Mouse (Mus musculus) spleen, postnatal 4 days (tissue): ENCODE data around the gene Bnip3.

Experiments
- DNase-seq, 2 experiments: peaks; one replicate each; pipeline ENCODE4 v3.0.0; 2022; ENCODE audit warnings: low spot score in 2 of 2

The Bnip3 gene

GRCm38 (mm10) chr7:138909277-138910192 lies at the start of gene Bnip3:
Gene Bnip3 (minus strand): TSS chr7:138909519.
- peak; percentile 85 to 93 for DNase-seq

- no peak for DNase-seq
These were observed 47.8 kb upstream of the Bnip3 start for GRCm38 (mm10) chr7:138957106-138957505.

- no peak for DNase-seq
These were observed 46.5 kb upstream of the Bnip3 start for GRCm38 (mm10) chr7:138955787-138956186.

- no peak for DNase-seq
These were observed 39.0 kb upstream of the Bnip3 start for GRCm38 (mm10) chr7:138948309-138948708.

GRCm38 (mm10) chr7:138947741-138948140 lies 38.4 kb upstream of the Bnip3 start:
- DNase-seq = no peak

- no peak for DNase-seq
These were observed 36.3 kb upstream of the Bnip3 start for GRCm38 (mm10) chr7:138945668-138946067.

- no peak for DNase-seq
These were observed 33.0 kb upstream of the Bnip3 start for GRCm38 (mm10) chr7:138942301-138942700.

- no peak for DNase-seq
These were observed 32.3 kb upstream of the Bnip3 start for GRCm38 (mm10) chr7:138941571-138941970.

- DNase-seq = peak in 1 of 2 experiments; percentile 60
These were observed 31.5 kb upstream of the Bnip3 start, which contains the start of gene Jakmip3 for GRCm38 (mm10) chr7:138940612-138941461. Gene Jakmip3 (plus strand): TSS chr7:138940730.

- DNase-seq = no peak
These were observed 30.9 kb upstream of the Bnip3 start for GRCm38 (mm10) chr7:138940256-138940611.

- no peak for DNase-seq
These were observed 29.7 kb upstream of the Bnip3 start for GRCm38 (mm10) chr7:138938991-138939390.

GRCm38 (mm10) chr7:138934523-138934922 lies 25.2 kb upstream of the Bnip3 start:
- DNase-seq = no peak

- no peak for DNase-seq
These were observed 19.1 kb upstream of the Bnip3 start for GRCm38 (mm10) chr7:138928456-138928855.

GRCm38 (mm10) chr7:138923756-138924425 lies 14.6 kb upstream of the Bnip3 start:
- DNase-seq = no peak

GRCm38 (mm10) chr7:138921611-138922010 lies 12.3 kb upstream of the Bnip3 start:
- no peak for DNase-seq

GRCm38 (mm10) chr7:138919156-138919944 lies 10.0 kb upstream of the Bnip3 start:
- DNase-seq = peak; percentile 58 to 82

- no peak for DNase-seq
These were observed 4.3 kb upstream of the Bnip3 start for GRCm38 (mm10) chr7:138913616-138914015.

GRCm38 (mm10) chr7:138910193-138910562 lies 859 bp upstream of the Bnip3 start:
- DNase-seq = no peak

GRCm38 (mm10) chr7:138908768-138909276 lies 497 bp downstream of the Bnip3 start:
- DNase-seq = no peak

GRCm38 (mm10) chr7:138907976-138908375 lies 1.3 kb downstream of the Bnip3 start:
- no peak for DNase-seq

- DNase-seq = no peak
These were observed 2.3 kb downstream of the Bnip3 start for GRCm38 (mm10) chr7:138907043-138907442.
